Mouse (Mus musculus): ENCODE results near the gene Borcs5.

Borcs5 gene

GRCm38 (mm10) chr6:134630447-134630846, 8.9 kb upstream of the Borcs5 start:
- no peak for DNase-seq (ENCODE audit: low spot score in 2 of 2)

GRCm38 (mm10) chr6:134631947-134632687, 7.2 kb upstream of the Borcs5 start, which contains the start of gene Mansc1:
Mansc1 (minus strand) TSS chr6:134632488.
- peak in 1 of 2 experiments; percentile 21 for DNase-seq (ENCODE audit: low spot score in 2 of 2)

GRCm38 (mm10) chr6:134632756-134633155, 6.6 kb upstream of the Borcs5 start:
- DNase-seq (ENCODE audit: low spot score in 2 of 2) = no peak

GRCm38 (mm10) chr6:134633553-134633952, 5.8 kb upstream of the Borcs5 start:
- no peak for DNase-seq (ENCODE audit: low spot score in 2 of 2)

GRCm38 (mm10) chr6:134636476-134636875, 2.8 kb upstream of the Borcs5 start:
- no peak for DNase-seq (ENCODE audit: low spot score in 2 of 2)

GRCm38 (mm10) chr6:134639900-134640299, 590 bp downstream of the Borcs5 start:
- DNase-seq (ENCODE audit: low spot score in 2 of 2) = no peak

GRCm38 (mm10) chr6:134640485-134641475, 1.5 kb downstream of the Borcs5 start:
- peak; percentile 86 to 91 for DNase-seq (ENCODE audit: low spot score in 2 of 2)

GRCm38 (mm10) chr6:134641738-134642446, 2.6 kb downstream of the Borcs5 start:
- no peak for DNase-seq (ENCODE audit: low spot score in 2 of 2)

- no peak for DNase-seq (ENCODE audit: low spot score in 2 of 2)
Observed at GRCm38 (mm10) chr6:134643296-134643695, 4.0 kb downstream of the Borcs5 start.

- no peak for DNase-seq (ENCODE audit: low spot score in 2 of 2)
Observed at GRCm38 (mm10) chr6:134646835-134647234, 7.5 kb downstream of the Borcs5 start.

GRCm38 (mm10) chr6:134647621-134648020, 8.3 kb downstream of the Borcs5 start:
- DNase-seq (ENCODE audit: low spot score in 2 of 2) = no peak

- DNase-seq (ENCODE audit: low spot score in 2 of 2) = no peak
Observed at GRCm38 (mm10) chr6:134648356-134648755, 9.0 kb downstream of the Borcs5 start.

- no peak for DNase-seq (ENCODE audit: low spot score in 2 of 2)
Observed at GRCm38 (mm10) chr6:134656527-134656926, 17.2 kb downstream of the Borcs5 start.

- DNase-seq (ENCODE audit: low spot score in 2 of 2) = peak in 1 of 2 experiments; percentile 27
Observed at GRCm38 (mm10) chr6:134659108-134659958, 20.0 kb downstream of the Borcs5 start.

- no peak for DNase-seq (ENCODE audit: low spot score in 2 of 2)
Observed at GRCm38 (mm10) chr6:134660714-134661406, 21.6 kb downstream of the Borcs5 start.

- no peak for DNase-seq (ENCODE audit: low spot score in 2 of 2)
Observed at GRCm38 (mm10) chr6:134664573-134664972, 25.3 kb downstream of the Borcs5 start.

GRCm38 (mm10) chr6:134665817-134666216, 26.5 kb downstream of the Borcs5 start:
- no peak for DNase-seq (ENCODE audit: low spot score in 2 of 2)

GRCm38 (mm10) chr6:134668519-134668918, 29.2 kb downstream of the Borcs5 start:
- no peak for DNase-seq (ENCODE audit: low spot score in 2 of 2)

- DNase-seq (ENCODE audit: low spot score in 2 of 2) = no peak
Observed at GRCm38 (mm10) chr6:134669179-134669865, 30.0 kb downstream of the Borcs5 start.

Measured in frontal cortex, postnatal 14 days (tissue).